Mouse (Mus musculus) activated CD4-positive, CD25-positive, alpha-beta regulatory T cell, adult 4 months (primary cell): ENCODE results near the gene Klhl28. TPM values are rescaled to one million over a fixed set of nuclear protein-coding genes. Genes with fewer than 3 reads are reported as not detected.

Experiments
- polyA plus RNA-seq, 2 experiments: library from polyadenylated mRNA; unstranded; fragments of 100-300 nt; shearing (Covaris generic); gene quantifications; one replicate each; pipeline ENCODE4 v1.2.1; 2017

The Klhl28 gene
- polyA plus RNA-seq, 2 experiments from 2014 or later, result 20.1 to 26.2 TPM

Other genes starting within 250 kb of the Klhl28 start
- gene Gm527, start 47.6 kb downstream of the Klhl28 start, polyA plus RNA-seq, result under 1 TPM in 1 of 2 experiments, not detected in 1; 0.54 TPM
- 10 to 100 TPM; 12.7 to 13.2 TPM for gene Togaram1, start 270 bp upstream of the Klhl28 start, polyA plus RNA-seq
- gene Prpf39, start 70.8 kb upstream of the Klhl28 start, polyA plus RNA-seq, result 10 to 100 TPM; 77.3 to 77.5 TPM
- 100 to 1,000 TPM; 259 to 332 TPM for gene Fkbp3, start 108.5 kb upstream of the Klhl28 start, polyA plus RNA-seq
- gene Fancm, start 110.1 kb upstream of the Klhl28 start, polyA plus RNA-seq, result 1 to 10 TPM; 3.5 to 7.4 TPM
- gene Mis18bp1, start 207.1 kb upstream of the Klhl28 start, polyA plus RNA-seq, result 10 to 100 TPM; 10.8 to 12.4 TPM